Mouse (Mus musculus): Measurements from ENCODE around the gene Olfr876.
"Not testable (repeated sequence)": the region's sequence is repeated elsewhere in the genome, so short reads cannot be mapped to it uniquely, and the experiment has no call there.

Gene Olfr876

GRCm38 (mm10) chr9:37802731-37803130 lies at the start of gene Olfr876:
TSS of gene Olfr876 (plus strand) at chr9:37803031.
- DNase-seq (ENCODE audit: low spot score), result no peak

GRCm38 (mm10) chr9:37761728-37762127 lies 41.1 kb upstream of the Olfr876 start:
- no peak for DNase-seq (ENCODE audit: low spot score)

GRCm38 (mm10) chr9:37762541-37762940 lies 40.3 kb upstream of the Olfr876 start:
- DNase-seq (ENCODE audit: low spot score), result no peak

GRCm38 (mm10) chr9:37770661-37771060 lies 32.2 kb upstream of the Olfr876 start:
- no peak for DNase-seq (ENCODE audit: low spot score)

GRCm38 (mm10) chr9:37771759-37772158 lies 31.1 kb upstream of the Olfr876 start, which contains the start of gene Olfr875:
TSS of gene Olfr875 (plus strand) at chr9:37771857.
- no peak for DNase-seq (ENCODE audit: low spot score)

GRCm38 (mm10) chr9:37782766-37783260 lies 20.0 kb upstream of the Olfr876 start:
- DNase-seq (ENCODE audit: low spot score), result no peak

GRCm38 (mm10) chr9:37783394-37784387 lies 19.1 kb upstream of the Olfr876 start:
- DNase-seq (ENCODE audit: low spot score), result not testable (repeated sequence)

GRCm38 (mm10) chr9:37786411-37786810 lies 16.4 kb upstream of the Olfr876 start:
- DNase-seq (ENCODE audit: low spot score), result no peak

GRCm38 (mm10) chr9:37802055-37802454 lies 776 bp upstream of the Olfr876 start:
- peak; percentile 27 for DNase-seq (ENCODE audit: low spot score)

- no peak for DNase-seq (ENCODE audit: low spot score)
Measured at GRCm38 (mm10) chr9:37807235-37807634, 4.4 kb downstream of the Olfr876 start.

GRCm38 (mm10) chr9:37808456-37808855 lies 5.6 kb downstream of the Olfr876 start:
- DNase-seq (ENCODE audit: low spot score), result no peak

- DNase-seq (ENCODE audit: low spot score), result no peak
Measured at GRCm38 (mm10) chr9:37808976-37809375, 6.1 kb downstream of the Olfr876 start.

GRCm38 (mm10) chr9:37814696-37815095 lies 11.9 kb downstream of the Olfr876 start:
- peak; percentile 54 for DNase-seq (ENCODE audit: low spot score)

GRCm38 (mm10) chr9:37829881-37830280 lies 27.1 kb downstream of the Olfr876 start:
- no peak for DNase-seq (ENCODE audit: low spot score)

- DNase-seq (ENCODE audit: low spot score), result peak; percentile 17
Measured at GRCm38 (mm10) chr9:37833341-37833740, 30.5 kb downstream of the Olfr876 start.

GRCm38 (mm10) chr9:37849267-37849666 lies 46.4 kb downstream of the Olfr876 start:
- no peak for DNase-seq (ENCODE audit: low spot score)

- DNase-seq (ENCODE audit: low spot score), result no peak
Measured at GRCm38 (mm10) chr9:37853969-37854368, 51.1 kb downstream of the Olfr876 start, which contains the start of gene Olfr877. TSS of gene Olfr877 (plus strand) at chr9:37854269.
